Mouse (Mus musculus) lung, postnatal 0 days (tissue): Measurements from ENCODE around the gene Akap5. TPM values are rescaled to one million over a fixed set of nuclear protein-coding genes. Genes with fewer than 3 reads are reported as not detected.

Experiments used
- ATAC-seq: fragments of 200-750 bp; cut with Nextera tagmentation; 2 replicates; pipeline ENCODE4 v1.8.0; 2017; ENCODE audit warnings: moderate library complexity
- DNase-seq: peaks from one replicate; pipeline ENCODE4 v3.0.0-alpha.2; 2016; ENCODE audit warnings: low spot score
- H3K27ac ChIP-seq: fragments of 300-500 bp; sonication (generic); 2 replicates; pipeline ENCODE4 v1.5.1; 2014; ENCODE audit warnings: antibody characterized with exemption, mild to moderate bottlenecking, low read length, mixed read lengths
- H3K27me3 ChIP-seq: fragments of 300-500 bp; sonication (generic); replicated peaks from 2 replicates; pipeline ENCODE4 v1.6.1; 2014; ENCODE audit warnings: low read length, mixed read lengths; ENCODE audit not compliant: insufficient read depth
- H3K36me3 ChIP-seq: fragments of 300-500 bp; sonication (generic); 2 replicates; pipeline ENCODE4 v1.6.1; 2014; ENCODE audit warnings: low read length, mixed read lengths; ENCODE audit not compliant: insufficient read depth
- H3K4me1 ChIP-seq: fragments of 300-500 bp; sonication (generic); 2 replicates; pipeline ENCODE4 v1.6.1; 2014; ENCODE audit warnings: antibody characterized with exemption, low read depth, low read length, mixed read lengths; ENCODE audit not compliant: insufficient read depth
- H3K4me2 ChIP-seq: fragments of 300-500 bp; sonication (generic); replicated peaks from 2 replicates; pipeline ENCODE4 v1.6.1; 2014; ENCODE audit warnings: low read depth, mild to moderate bottlenecking, low read length, moderate library complexity, mixed read lengths
- H3K4me3 ChIP-seq: fragments of 300-500 bp; sonication (generic); 2 replicates; pipeline ENCODE4 v1.5.1; 2014; ENCODE audit warnings: low read depth, low read length
- H3K9ac ChIP-seq: fragments of 300-500 bp; sonication (generic); replicated peaks from 2 replicates; pipeline ENCODE4 v1.6.1; 2014; ENCODE audit warnings: low read depth, mild to moderate bottlenecking
- H3K9me3 ChIP-seq: fragments of 300-500 bp; sonication (generic); 2 replicates; pipeline ENCODE4 v1.6.1; 2016; ENCODE audit warnings: low read length, mixed read lengths
- CTCF ChIP-seq: IDR thresholded peaks from 2 replicates; pipeline ENCODE4 v1.5.1; 2016; ENCODE audit warnings: antibody characterized with exemption, mild to moderate bottlenecking
- EP300 ChIP-seq: IDR thresholded peaks from 2 replicates; pipeline ENCODE4 v1.6.1; 2016; ENCODE audit warnings: antibody characterized with exemption, mild to moderate bottlenecking, control low read depth
- WGBS: fragments of 180-500 bp; shearing (Covaris S2); extraction: QIAGEN DNeasy Blood & Tissue Kit; methylation state at CpG from one replicate; pipeline ENCODE4 v1.1.7; 2014; 5-methylcytosine and 5-hydroxymethylcytosine counted together
- polyA plus RNA-seq: library from polyadenylated mRNA; unstranded; fragments of >200 nt; fragmentation: Nextera tagmentation; extraction: Ambion mirVana; gene quantifications from 2 replicates; pipeline ENCODE4 v1.2.1, GENCODE M21; 2015

Akap5 gene
- polyA plus RNA-seq, 1 experiment from 2014 or later: 84.2 TPM

DNA sequence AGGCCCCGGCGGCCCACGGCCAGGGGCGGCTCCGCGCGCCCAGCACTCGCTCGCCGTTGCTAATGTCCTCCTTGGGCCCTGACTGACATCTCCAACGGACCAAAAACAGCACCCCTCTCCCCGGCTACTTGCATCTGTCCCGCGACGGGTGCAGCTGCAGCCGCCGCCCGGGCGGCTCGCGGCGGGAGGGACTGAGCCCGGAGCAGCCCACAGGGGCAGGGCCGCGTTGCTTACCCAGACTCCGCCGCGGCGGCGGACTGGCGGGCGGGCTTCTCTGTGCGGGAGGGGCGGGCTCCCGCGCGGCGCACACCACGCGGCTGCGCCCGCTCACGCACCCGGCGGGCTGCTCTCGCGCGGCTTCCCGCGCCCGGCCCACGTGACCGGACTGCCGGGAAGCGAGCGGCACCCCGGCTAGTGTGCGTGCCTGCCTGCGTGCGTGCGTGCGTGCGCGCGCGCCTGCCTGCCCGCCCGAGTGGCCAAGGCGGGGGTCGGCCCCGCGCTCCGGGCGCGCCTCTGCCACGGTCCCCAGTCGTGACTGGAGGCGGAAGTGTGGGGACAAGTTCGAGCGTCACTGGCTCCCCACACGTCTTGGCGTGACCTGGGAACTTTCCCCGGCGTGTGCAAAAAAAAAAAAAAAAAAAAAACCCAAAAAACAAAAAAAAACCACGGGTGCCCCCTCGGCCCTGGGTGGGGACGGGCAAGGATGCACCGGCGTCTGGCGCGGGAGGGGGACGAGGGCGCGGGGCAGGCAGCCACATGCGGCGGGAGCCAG lies 44.7 kb downstream of the Akap5 start, which contains the start of gene Zbtb25:
Zbtb25 (minus strand) TSS at position 397 of the 772 bp plus-strand sequence.
- TF ChIP-seq CTCF (no peak), EP300 (no peak)
- Histone ChIP-seq H3K4me1 (peaks cover 18% of the 10 kb centered on the region; the same call in 1 of the 2 replicates), H3K27ac (peak within 1 kb of the TSS; percentile 100), H3K27me3 (no peaks in the 10 kb centered on the region), H3K9ac (peak within 1 kb of the TSS; percentile 95), H3K4me2 (peak within 1 kb of the TSS; percentile 93), H3K9me3 (no peaks in the 10 kb centered on the region), H3K4me3 (peak within 1 kb of the TSS; percentile 97), H3K36me3 (no peaks in the 10 kb centered on the region)
- peak; percentile 94 for DNase-seq
- peak; percentile 79 for ATAC-seq
- WGBS: under 1% methylated on average over 63 of the region's 96 CpGs

DNA sequence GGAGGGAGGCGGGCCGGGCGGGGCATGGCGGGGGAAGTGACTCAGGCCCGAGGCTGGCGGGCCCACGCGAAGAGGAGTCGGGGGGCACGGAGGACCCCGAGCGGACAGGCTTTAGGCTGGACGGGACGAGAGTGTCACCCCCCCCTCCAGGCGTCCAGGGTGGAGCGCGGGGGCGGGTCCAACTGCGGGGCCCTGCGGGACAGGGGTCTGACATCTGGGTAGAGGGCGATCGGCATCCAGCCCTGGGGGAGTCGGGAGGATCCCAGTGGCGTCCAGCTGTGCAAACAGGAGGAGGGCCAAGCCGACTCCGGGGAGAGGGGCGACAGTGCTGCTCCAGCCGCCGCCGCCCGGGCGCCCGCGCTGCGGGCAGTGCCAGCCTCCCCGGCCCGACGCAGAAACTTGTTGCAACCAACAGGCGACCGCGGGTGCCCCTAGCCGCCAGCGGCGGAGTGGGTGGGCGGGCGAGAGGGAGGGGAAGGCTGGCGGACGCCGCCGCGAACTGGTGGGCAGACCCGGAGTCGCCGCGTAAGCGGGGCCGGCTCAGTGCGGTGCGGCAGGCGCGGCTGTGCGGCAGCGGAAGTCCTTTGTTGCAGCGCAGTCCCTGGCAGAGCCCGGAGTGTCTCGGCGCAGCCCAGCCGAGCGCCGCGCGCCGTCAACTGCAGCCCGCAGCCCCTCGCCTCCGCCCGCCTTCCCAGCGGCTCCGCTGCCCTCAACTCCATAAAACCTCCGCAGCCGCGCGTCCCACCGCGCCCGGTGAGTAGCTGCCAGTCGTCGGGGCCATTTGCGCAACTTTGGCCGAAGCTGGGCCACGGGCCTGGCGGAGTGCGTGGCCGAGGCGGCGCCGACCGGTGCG lies 45.5 kb downstream of the Akap5 start, which contains the start of gene Zbtb1:
Zbtb1 (plus strand) TSS at position 289 of the 853 bp plus-strand sequence.
- H3K4me3 ChIP-seq: peak within 1 kb of the TSS; percentile 97
- ATAC-seq: peak; percentile 70
- H3K9me3 ChIP-seq: no peaks in the 10 kb centered on the region
- peak within 1 kb of the TSS; percentile 95 for H3K9ac ChIP-seq
- DNase-seq: peak; percentile 86
- peak within 1 kb of the TSS; percentile 93 for H3K4me2 ChIP-seq
- WGBS: under 1% methylated on average over 67 of the region's 99 CpGs
- no peaks in the 10 kb centered on the region for H3K27me3 ChIP-seq
- H3K36me3 ChIP-seq: no peaks in the 10 kb centered on the region
- H3K4me1 ChIP-seq: peaks cover 18% of the 10 kb centered on the region; the same call in 1 of the 2 replicates
- peak; percentile 49 for TF ChIP-seq CTCF
- TF ChIP-seq EP300: no peak
- H3K27ac ChIP-seq: peak within 1 kb of the TSS; percentile 100

DNA sequence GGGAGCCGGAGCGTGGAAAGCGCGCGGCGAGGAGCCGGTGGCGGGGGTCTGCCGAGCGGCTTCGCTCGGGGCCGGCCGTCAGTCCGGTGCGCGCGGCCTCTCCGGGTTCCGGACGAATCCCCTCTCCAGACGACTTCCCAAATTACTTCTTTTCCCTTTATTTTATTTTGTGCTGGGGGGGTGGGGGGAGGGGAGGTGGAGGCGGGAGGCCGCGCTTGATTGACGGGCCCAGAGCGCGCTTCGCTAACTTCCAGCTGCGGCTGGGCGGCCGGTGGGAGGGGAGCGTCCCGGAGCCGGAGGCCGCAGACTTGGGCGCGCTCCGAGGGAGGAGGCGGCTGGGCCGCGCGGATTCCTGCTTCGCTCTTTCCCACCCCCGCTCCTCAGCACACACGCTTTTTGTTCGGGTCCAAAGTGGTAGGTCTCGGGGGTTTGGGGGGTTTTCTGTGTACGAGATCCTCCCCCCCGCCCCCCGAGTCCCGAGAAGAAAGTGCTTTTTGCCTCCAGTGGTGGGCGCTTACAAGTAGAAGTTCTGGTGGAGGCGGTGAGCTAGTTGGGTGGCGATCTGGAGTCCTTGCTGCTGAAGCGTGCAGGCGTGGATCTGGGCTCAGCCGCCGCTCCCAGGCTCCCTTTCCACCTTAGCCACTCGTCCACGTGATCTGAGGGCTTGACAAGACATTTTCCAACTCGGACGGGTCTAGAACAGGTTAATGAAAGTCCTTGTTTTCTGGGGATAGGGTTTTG lies 46.3 kb downstream of the Akap5 start:
- DNase-seq: peak; percentile 91
- Histone ChIP-seq H3K4me2 (peak overlapping the region; percentile 93), H3K4me1 (peaks cover 18% of the 10 kb centered on the region; the same call in 1 of the 2 replicates), H3K27ac (peak overlapping the region; percentile 100), H3K9ac (peak overlapping the region; percentile 95), H3K4me3 (peak overlapping the region; percentile 97), H3K36me3 (no peaks in the 10 kb centered on the region), H3K27me3 (no peaks in the 10 kb centered on the region), H3K9me3 (no peaks in the 10 kb centered on the region)
- under 1% methylated on average over 45 of the region's 63 CpGs for WGBS
- peak; percentile 61 for ATAC-seq
- TF ChIP-seq EP300 (no peak), CTCF (peak; percentile 39)

DNA sequence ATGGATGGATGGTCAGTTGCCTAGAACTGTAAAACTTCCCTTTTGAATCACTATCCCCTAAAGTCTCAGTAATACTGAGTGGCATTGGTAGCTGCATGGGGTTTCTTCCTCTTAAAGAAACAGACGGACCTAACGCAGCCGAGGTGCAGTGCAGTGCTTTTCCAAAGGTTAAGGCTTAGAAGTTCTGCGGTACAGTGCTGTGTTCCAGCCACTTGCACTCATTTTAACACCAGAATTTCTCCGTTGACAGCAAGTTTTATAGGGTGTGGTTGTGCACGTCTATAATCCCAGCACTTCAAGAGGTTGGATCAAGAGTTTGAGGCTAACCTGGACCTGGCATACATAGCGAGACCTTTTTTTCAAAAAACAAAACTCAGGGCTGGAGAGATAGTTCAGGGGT lies 47.4 kb downstream of the Akap5 start:
- ATAC-seq: no peak
- Histone ChIP-seq H3K9ac (no peak overlapping the region), H3K9me3 (no peaks in the 10 kb centered on the region)

DNA sequence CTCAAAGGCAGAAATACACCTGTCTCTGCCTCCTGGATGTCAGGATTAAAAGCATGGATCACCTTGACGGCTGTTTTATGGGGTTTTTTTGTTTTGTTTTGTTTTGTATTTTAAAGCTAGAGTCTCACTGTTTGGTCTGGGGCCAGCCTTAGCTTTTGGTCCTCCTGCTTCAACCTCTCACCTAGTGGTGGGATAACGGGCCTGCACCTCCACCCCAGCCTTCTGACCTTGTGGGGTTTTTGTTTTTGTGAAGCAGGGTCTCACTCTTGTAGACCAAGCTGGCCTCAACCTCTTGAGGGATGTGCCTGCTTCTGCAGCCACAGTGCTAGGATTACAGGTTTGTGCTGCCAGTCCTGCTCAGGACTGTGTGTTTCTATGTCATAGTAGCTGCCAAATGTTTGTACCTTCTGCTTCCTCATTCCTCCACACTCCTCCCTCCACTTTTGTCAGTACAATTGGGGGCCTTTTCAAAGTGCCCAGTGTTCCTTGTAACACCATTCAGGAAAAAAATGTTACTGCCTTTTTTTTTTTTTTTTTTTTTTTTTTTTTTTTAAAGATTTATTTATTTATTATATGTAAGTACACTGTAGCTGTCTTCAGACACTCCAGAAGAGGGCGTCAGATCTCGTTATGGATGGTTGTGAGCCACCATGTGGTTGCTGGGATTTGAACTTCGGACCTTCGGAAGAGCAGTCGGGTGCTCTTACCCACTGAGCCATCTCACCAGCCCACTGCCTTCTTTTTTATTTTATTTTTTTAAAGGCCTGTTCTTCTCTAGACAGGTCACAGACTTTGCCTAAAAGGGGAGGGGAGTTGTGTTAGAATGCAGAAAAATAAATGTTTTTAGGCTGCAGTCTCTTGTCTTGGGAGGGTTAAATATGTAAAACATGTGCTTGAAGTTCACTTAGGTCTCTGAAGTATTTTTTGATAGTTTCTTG lies 48.5 kb downstream of the Akap5 start:
- no peak for TF ChIP-seq EP300
- TF ChIP-seq CTCF: peak; percentile 43
- H3K9ac ChIP-seq: no peak overlapping the region

More for the DNA sequence above, 47.4 kb downstream of the Akap5 start:
- H3K27me3 ChIP-seq: no peaks in the 10 kb centered on the region
- H3K4me1 ChIP-seq: peaks cover 18% of the 10 kb centered on the region; the same call in 1 of the 2 replicates
- peak overlapping the region; percentile 93 for H3K4me2 ChIP-seq
- no peak overlapping the region for H3K27ac ChIP-seq
- TF ChIP-seq CTCF (no peak), EP300 (no peak)
- peak overlapping the region; percentile 97; the same call in 1 of the 2 replicates for H3K4me3 ChIP-seq
- DNase-seq: no peak
- 36% methylated on average over 7 of the region's 7 CpGs for WGBS
- no peaks in the 10 kb centered on the region for H3K36me3 ChIP-seq

More for the DNA sequence above, 48.5 kb downstream of the Akap5 start:
- no peaks in the 10 kb centered on the region for H3K9me3 ChIP-seq
- no peaks in the 10 kb centered on the region for H3K27me3 ChIP-seq
- ATAC-seq (no peak), DNase-seq (peak; percentile 36)
- H3K4me2 ChIP-seq: 0 out of 2 replicates have a peak overlapping the region, but pooled peaks have one; percentile 93
- H3K36me3 ChIP-seq: no peaks in the 10 kb centered on the region
- no peak overlapping the region for H3K4me3 ChIP-seq
- WGBS: 87% methylated on average over 5 of the region's 7 CpGs
- H3K4me1 ChIP-seq: peaks cover 14% of the 10 kb centered on the region; the same call in 1 of the 2 replicates
- H3K27ac ChIP-seq: no peak overlapping the region
